Mouse (Mus musculus) heart, postnatal 4 days (tissue): Measurements from ENCODE around the gene Thrb. TPM values are rescaled to one million over a fixed set of nuclear protein-coding genes. Genes with fewer than 3 reads are reported as not detected.

Experiments used
- DNase-seq: peaks from one replicate; pipeline ENCODE4 v3.0.0; 2021
- total RNA-seq, 2 experiments: library from RNA; stranded (reverse); gene quantifications; 2 replicates each; pipeline ENCODE4 v1.2.3; 2021

Gene Thrb
- total RNA-seq, 2 experiments from 2014 or later, result 3.4 to 5.4 TPM

GRCm38 (mm10) chr14:17784207-17784806 lies 124.2 kb downstream of the Thrb start:
- no peak for DNase-seq

GRCm38 (mm10) chr14:17785370-17785769 lies 125.3 kb downstream of the Thrb start:
- no peak for DNase-seq

DNA sequence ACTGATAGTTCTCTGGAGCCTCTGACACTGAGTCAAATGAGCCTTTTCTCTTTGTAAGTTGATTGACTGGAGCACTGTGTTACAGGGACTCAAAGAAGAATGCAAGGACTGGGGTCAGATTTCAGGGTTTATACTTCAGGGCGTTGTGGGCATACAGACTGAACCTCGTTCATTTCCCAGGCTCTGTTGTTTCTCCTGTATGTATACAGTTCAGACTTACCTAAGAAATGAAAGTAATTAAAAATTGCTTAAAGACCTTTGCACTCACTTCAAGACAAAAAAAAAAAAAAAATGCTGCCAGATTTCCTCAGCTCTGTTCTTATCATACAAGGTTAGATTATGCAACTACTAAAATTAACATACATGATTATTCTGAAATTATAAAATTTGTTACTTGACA lies 126.2 kb downstream of the Thrb start:
- DNase-seq, result no peak

- no peak for DNase-seq
Observed at GRCm38 (mm10) chr14:17803934-17804602, 144.0 kb downstream of the Thrb start.

GRCm38 (mm10) chr14:17811051-17811450 lies 151.0 kb downstream of the Thrb start:
- no peak for DNase-seq

DNA sequence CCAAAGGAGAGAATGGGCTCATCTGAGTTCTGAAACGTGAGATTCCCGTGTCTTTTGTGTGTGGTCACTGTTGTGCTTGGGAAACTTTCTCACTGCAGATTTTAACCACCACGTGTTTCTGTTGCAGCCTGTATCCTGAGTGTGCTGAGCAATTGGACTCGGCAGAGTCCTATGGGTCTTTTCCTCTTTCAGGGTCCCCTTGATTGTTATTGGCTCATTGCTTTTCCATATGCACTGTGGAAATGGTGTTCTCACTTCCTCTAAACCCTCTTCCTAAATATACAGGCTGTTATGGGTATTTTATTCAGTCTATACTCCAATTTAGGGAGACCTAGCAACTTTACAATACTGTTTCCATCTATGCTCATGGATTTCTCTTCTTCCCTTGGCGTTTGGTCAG lies 152.4 kb downstream of the Thrb start:
- DNase-seq, result no peak

- no peak for DNase-seq
Observed at GRCm38 (mm10) chr14:17815103-17815502, 155.0 kb downstream of the Thrb start.

DNA sequence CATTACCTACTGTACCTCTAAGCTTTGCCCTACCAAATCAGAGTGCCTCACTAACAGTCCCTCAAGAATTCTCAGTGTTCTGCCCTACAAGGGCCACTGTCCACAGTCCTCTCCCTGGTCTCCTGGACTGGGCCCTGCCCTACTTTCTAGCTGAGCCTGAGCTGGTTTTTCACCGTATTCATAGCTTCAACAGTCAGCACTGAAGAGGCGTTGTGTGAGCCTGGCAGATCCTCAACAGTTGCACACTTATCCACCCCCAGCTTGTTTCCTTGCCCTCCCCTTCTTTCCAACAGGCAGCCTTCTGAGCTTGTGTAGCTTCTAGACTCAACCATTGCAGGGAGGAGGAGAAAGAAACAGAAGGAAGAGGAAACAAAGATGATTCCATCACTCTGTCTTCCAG lies 158.0 kb downstream of the Thrb start:
- no peak for DNase-seq

GRCm38 (mm10) chr14:17822754-17823153 lies 162.7 kb downstream of the Thrb start:
- no peak for DNase-seq

GRCm38 (mm10) chr14:17827401-17827800 lies 167.3 kb downstream of the Thrb start:
- DNase-seq, result no peak

DNA sequence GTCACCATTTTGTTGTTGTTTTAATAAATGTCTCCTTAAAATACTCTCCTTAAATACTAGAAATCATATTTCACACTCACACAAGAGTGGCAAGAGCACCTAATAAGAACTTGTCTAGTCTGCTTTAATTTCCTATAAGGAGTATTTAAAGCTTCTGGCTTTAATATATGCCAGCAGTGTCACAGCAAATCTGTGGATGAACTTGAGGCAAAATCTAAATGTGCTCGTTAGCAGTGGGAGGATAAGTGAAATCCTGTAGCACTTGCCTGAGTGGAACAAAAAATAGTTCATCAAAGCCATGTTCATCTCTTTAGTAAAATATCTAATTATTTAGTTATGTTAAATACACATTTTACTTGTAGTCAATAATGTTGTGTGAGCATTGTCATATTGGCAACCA lies 175.7 kb downstream of the Thrb start:
- DNase-seq, result no peak

DNA sequence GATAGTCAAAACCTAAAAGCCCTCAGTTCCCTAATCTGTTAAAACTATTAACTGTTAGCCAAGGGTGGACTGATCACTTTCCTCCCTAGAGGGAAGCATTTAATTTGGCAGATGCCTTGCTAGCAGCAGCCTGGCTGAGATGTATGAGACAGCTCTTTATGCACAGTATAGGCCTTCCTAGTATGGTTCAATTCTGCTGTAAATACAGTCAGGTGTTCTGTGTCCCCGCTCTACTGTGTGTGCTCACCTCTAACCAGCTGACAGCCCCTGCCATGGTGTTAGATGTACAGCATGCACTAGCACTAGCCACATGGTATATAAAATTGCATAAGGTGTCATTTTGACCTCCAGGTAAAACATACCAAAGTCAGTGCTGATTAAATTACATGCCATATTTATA lies 176.7 kb downstream of the Thrb start:
- DNase-seq, result no peak

- DNase-seq, result no peak
Observed at GRCm38 (mm10) chr14:17845003-17845697, 185.1 kb downstream of the Thrb start.

GRCm38 (mm10) chr14:17845871-17846270 lies 185.8 kb downstream of the Thrb start:
- no peak for DNase-seq

DNA sequence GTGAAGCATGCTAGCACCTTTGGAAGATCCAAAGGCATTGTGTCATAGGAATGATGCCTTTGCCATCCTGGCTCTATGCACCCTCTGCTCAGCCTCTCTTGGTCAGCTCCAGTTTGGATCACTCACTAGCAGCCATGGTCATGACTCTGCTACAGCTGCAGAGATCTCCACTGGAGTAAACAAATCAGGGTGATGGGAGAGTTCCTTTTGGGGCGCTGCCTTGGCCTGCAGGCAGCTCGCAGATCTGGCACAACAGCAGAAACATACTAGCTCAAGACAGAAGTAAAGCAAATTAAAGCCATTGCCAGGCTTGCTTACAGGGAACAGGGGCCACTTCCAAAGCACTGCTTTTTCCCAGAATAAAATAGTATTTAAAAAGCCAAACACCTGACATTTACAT lies 186.6 kb downstream of the Thrb start:
- no peak for DNase-seq

- no peak for DNase-seq
Observed at GRCm38 (mm10) chr14:17847211-17847610, 187.2 kb downstream of the Thrb start.

DNA sequence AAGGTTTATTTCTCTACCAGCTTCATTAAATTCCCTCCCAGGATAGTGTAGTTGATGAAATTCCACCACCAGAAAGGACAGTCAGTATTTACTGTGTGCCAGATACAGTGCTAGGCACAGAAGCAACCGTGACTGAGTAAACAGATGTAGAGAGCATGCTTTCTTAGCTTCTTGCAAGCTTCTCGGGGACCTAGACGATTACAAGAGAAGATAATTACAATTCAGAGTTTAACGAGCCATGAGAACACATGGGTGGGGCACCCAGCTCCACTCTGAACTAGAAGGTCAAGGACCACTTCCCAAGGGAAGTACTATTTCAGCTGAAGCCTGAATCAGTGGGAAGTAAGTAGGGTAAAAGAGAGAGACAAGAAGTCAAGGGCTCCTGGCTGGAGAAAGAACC lies 190.3 kb downstream of the Thrb start:
- DNase-seq, result no peak

DNA sequence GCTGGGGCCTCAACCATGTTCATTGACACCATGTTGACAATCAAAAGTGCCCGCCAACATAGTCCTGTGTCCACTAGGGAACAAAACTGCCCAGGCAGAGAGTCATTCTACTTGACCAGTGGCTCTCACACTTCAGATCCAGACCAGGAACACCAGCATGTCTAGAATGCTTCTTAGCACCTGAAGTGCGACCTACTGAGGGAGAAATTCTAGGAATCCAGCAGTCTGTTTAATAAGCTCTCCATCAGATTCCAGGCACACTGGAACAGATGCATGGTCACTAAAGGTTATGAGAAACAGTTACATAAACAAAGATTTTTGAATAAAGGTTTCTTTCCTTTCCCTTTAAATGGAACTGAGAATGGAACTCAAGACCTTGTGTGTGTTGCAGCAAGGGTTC lies 192.2 kb downstream of the Thrb start:
- DNase-seq, result no peak

- DNase-seq, result peak; percentile 5
Observed at GRCm38 (mm10) chr14:17859790-17860385, 199.8 kb downstream of the Thrb start.

DNA sequence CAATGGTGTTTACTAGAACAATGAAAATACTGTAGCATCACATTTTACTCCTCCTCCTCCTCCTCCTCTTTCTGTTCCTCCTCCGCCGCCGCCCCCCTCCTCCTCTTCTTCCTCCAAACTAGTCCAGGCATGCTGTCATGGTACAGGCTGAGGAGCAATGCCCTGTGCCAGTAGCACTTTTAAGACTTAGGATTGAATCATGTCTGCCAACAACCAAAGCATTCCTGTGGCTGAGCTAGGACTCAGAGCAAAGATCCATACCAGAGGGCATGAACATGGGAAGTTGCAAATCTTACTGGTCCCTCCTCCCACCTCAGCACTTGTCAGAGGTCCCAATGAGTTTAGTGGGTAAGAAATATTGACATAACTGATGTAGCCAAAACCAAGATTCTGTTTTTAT lies 202.6 kb downstream of the Thrb start:
- no peak for DNase-seq

GRCm38 (mm10) chr14:17863701-17864320 lies 203.8 kb downstream of the Thrb start:
- no peak for DNase-seq

DNA sequence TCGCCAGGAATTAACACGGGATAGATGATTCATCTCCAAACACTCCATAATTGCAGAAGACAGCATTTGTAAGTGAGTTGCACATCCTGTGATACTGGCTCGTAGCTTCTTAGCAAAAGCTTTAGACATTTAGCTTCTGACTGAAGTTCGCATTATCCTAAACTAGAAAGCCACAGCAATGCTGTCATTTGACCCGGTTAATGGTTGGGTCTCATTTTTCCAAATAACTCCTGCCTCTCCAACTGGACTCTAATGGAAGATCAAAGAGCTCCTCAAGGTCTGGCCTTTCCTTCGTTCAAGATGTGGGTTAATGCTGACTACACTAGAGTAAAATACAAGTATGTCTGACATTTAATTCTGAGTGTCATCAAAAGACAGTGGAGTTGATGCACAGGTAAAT lies 208.3 kb downstream of the Thrb start:
- no peak for DNase-seq

DNA sequence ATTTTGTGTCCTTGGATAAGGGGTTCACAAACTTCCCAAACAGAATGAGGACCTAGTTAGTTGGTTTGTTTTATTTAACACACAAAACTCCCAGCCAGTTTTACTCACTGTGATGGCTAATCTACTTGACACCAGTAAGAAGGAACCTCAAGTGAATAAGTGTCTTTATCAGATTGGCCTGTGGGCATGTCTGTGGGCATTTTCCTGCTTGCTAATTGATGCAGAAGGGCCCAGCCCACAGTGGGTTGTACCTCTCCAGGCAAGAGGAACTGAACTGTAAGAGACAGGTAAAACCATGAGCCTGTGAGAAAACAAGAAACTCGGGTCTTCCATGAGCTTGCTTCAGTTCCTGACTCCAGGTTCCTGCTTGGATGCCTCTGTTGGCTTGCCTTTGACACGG lies 215.9 kb downstream of the Thrb start:
- no peak for DNase-seq
